Mouse (Mus musculus) inflammation-experienced regulatory T-cells (primary cell): ENCODE data around the gene Cbx7. TPM values are rescaled to one million over a fixed set of nuclear protein-coding genes. Genes with fewer than 3 reads are reported as not detected.

ENCODE experiments used
- polyA plus RNA-seq, 2 experiments: library from polyadenylated mRNA; unstranded; fragments of 100-300 nt; shearing (Covaris generic); gene quantifications; one replicate each; pipeline ENCODE4 v1.2.1; 2017

The Cbx7 gene
- 100 to 1,000 TPM; 154 to 175 TPM for polyA plus RNA-seq

DNA sequence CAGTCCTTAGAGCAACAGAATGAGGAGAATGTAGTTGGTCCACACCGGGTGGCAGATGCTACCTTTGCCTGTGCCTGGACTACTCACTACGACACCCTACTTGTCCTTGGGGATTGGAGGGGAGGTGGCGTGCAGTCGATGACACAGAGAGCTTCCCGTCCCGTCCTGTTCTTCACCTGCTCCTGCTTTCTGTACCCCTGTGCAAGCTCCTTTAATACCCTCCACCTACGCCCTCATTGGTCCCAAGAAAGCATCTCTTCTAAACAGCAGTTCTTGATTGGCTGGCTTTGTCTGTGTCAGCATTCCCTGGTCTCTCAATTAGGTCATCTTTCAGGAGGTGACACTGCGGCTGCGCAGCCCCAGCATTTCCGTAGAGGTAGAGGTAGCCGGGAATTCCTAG is at the start of gene Cbx7:
Gene Cbx7, minus strand, starts transcription at position 180 of the 400 bp plus-strand sequence.

DNA sequence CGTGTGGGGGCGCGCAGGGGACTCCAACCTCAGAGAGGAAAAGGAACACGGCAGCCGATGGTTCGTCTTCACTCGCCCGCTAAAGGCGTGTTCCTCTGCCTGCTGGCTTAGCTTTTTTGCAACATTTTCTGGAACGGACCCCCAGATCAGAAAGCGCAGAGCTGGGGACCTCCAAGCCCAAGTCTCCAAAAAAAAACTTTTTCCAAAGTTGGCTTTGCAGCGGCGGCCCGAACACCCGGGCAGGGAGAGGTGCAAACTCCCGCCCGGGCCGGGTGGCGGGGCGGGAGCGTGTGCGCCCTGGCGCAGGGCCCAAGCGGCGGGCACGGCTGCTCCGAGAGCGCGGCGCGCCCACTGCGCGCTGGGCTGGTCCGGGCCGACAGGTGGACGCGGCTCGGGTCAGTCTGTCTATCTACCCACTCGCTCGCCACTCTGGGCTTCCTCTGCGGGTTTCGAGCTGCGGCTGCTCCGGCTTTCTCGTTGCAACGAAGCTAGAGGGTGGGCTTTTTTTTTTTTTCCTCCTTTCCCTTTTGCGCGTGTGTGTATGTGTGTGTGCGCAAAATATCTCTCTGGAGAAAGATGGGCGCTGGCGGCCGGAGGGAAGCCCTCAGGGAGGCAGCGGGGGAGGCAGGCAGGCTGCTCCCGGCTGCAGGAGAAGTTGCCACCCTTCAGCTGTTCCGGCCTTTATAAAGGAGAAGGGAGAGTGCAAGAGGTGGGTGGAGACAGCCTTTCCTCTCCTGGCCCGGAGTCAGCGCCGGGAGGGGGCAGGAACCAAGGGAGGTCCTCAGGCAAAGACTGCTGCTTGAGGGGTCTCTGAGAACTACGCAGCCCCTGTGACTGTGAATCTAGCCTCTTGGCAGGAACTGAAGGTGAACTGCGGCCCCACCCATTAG is 43.6 kb upstream of the Cbx7 start, which contains the start of gene Pdgfb:
Gene Pdgfb, minus strand, starts transcription at position 657 of the 890 bp plus-strand sequence.

DNA sequence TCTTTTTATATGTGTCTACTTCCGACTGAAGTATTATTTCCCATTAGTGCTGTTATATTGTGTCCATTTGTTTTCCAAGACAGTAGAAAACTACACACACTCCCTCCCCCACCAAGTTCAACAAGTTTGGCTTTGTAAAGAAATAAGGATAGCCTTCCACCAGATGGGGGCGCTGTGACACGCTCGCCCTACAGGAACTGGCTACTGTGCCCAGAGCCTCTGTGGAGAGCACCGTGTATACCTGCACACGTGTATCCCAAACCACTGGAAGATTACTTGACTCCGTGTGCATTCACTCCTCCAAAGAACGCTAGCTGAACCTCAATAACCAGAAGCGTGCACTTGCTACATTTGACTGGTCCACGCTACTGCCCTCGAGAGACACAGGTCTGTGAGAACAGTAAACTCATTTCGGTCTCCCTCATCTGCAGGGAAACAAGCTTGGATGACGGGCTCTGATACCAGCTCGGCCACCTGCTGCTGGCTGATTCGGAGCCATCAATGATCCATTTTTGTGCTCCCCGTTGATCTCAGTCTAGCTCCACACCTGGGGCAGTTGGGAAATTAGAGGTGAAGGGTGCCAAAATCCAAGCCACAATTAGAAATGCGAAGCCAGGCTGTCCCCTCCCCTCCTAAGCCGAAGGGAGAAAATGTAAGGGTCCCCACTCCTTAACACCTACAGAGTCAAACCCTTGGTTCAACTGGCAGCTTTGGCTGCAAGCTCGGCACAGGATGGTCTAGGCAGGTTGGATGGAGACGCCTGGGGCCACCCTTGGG is 79.3 kb downstream of the Cbx7 start, which contains the start of gene Apobec3:
Gene Apobec3, plus strand, starts transcription at position 224 of the 777 bp plus-strand sequence.

Other genes with a start within 250 kb of the Cbx7 start
- 10 to 100 TPM; 30.0 to 67.5 TPM for gene Sun2, start 228.6 kb downstream of the Cbx7 start, polyA plus RNA-seq
- 10 to 100 TPM; 10.8 to 15.2 TPM for gene Dnal4, start 193.3 kb downstream of the Cbx7 start, polyA plus RNA-seq
- under 1 TPM; 0.25 to 0.77 TPM for gene Nptxr, start 166.4 kb downstream of the Cbx7 start, polyA plus RNA-seq
- gene Npcd, start 136.9 kb downstream of the Cbx7 start, polyA plus RNA-seq = not detected
- 10 to 100 TPM; 29.2 to 47.0 TPM for gene Cbx6, start 136.4 kb downstream of the Cbx7 start, polyA plus RNA-seq
- gene Apobec3, start 79.5 kb downstream of the Cbx7 start, polyA plus RNA-seq = 100 to 1,000 TPM; 351 to 448 TPM
- gene Pdgfb, start 43.9 kb upstream of the Cbx7 start, polyA plus RNA-seq = 1 to 10 TPM in 1 of 2 experiments, under 1 TPM in 1; 0.78 to 1.7 TPM
- gene Syngr1, start 120.2 kb upstream of the Cbx7 start, polyA plus RNA-seq = 1 to 10 TPM in 1 of 2 experiments, under 1 TPM in 1; 0.70 to 1.8 TPM
- gene Rpl3, start 120.7 kb upstream of the Cbx7 start, polyA plus RNA-seq = 1,000 to 10,000 TPM; 1,312 to 1,444 TPM
- gene Tab1, start 162.0 kb upstream of the Cbx7 start, polyA plus RNA-seq = 10 to 100 TPM; 17.9 to 26.1 TPM
- under 1 TPM in 1 of 2 experiments, not detected in 1; 0.53 TPM for gene Mgat3, start 202.6 kb upstream of the Cbx7 start, polyA plus RNA-seq